Mouse (Mus musculus) stomach, postnatal 0 days (tissue): ENCODE measurements around the gene Syt8.

Source experiments
- CTCF ChIP-seq: IDR thresholded peaks from 2 replicates; pipeline ENCODE4 v1.5.1; 2016; ENCODE audit warnings: antibody characterized with exemption, low read depth, mild to moderate bottlenecking, moderate library complexity
- EP300 ChIP-seq: optimal IDR thresholded peaks from 2 replicates; pipeline ENCODE3; 2016; ENCODE audit warnings: antibody characterized with exemption

GRCm38 (mm10) chr7:142487341-142487859 lies 52.8 kb downstream of the Syt8 start:
- TF ChIP-seq EP300 (no peak), CTCF (peak; percentile 84)
